Mouse (Mus musculus) neural tube, embryonic 15.5 days (tissue): ENCODE results near the gene Acvr2b. TPM values are rescaled to one million over a fixed set of nuclear protein-coding genes. Genes with fewer than 3 reads are reported as not detected.

ENCODE experiments used
- ATAC-seq: fragments of 200-750 bp; cut with Nextera tagmentation; 2 replicates; pipeline ENCODE4 v1.8.0; 2017; ENCODE audit warnings: mild to moderate bottlenecking, moderate TSS enrichment, moderate library complexity; ENCODE audit not compliant: low FRiP score
- H3K27ac ChIP-seq: fragments of 300-500 bp; sonication (generic); replicated peaks from 2 replicates; pipeline ENCODE4 v1.5.1; 2015; ENCODE audit warnings: mild to moderate bottlenecking, inconsistent platforms
- H3K27me3 ChIP-seq: fragments of 300-500 bp; sonication (generic); replicated peaks from 2 replicates; pipeline ENCODE4 v1.6.1; 2015; ENCODE audit warnings: inconsistent platforms
- H3K36me3 ChIP-seq: fragments of 300-500 bp; sonication (generic); 2 replicates; pipeline ENCODE4 v1.6.1; 2015; ENCODE audit warnings: inconsistent platforms
- H3K4me1 ChIP-seq: fragments of 300-500 bp; sonication (generic); 2 replicates; pipeline ENCODE4 v1.6.1; 2015; ENCODE audit warnings: inconsistent platforms
- H3K4me2 ChIP-seq: fragments of 300-500 bp; sonication (generic); 2 replicates; pipeline ENCODE4 v1.6.1; 2015; ENCODE audit warnings: inconsistent platforms, mild to moderate bottlenecking, moderate library complexity
- H3K4me3 ChIP-seq: fragments of 300-500 bp; sonication (generic); replicated peaks from 2 replicates; pipeline ENCODE4 v1.5.1; 2015; ENCODE audit warnings: mild to moderate bottlenecking, inconsistent platforms
- H3K9ac ChIP-seq: fragments of 300-500 bp; sonication (generic); replicated peaks from 2 replicates; pipeline ENCODE4 v1.6.1; 2015; ENCODE audit warnings: mild to moderate bottlenecking, inconsistent platforms
- H3K9me3 ChIP-seq: fragments of 300-500 bp; sonication (generic); replicated peaks from 2 replicates; pipeline ENCODE4 v1.6.1; 2016; ENCODE audit warnings: inconsistent platforms
- WGBS: fragments of 180-500 bp; shearing (Covaris S2); methylation state at CpG from one replicate; pipeline ENCODE4 v1.1.7; 2015; ENCODE audit warnings: mixed read lengths; 5-methylcytosine and 5-hydroxymethylcytosine counted together
- polyA plus RNA-seq: library from polyadenylated mRNA; unstranded; fragments of >200 nt; fragmentation: Nextera tagmentation; extraction: Ambion mirVana; gene quantifications from 2 replicates; pipeline ENCODE4 v1.2.1, GENCODE M21; 2015

The Acvr2b gene
- polyA plus RNA-seq, 1 experiment from 2014 or later, result 43.2 TPM

DNA sequence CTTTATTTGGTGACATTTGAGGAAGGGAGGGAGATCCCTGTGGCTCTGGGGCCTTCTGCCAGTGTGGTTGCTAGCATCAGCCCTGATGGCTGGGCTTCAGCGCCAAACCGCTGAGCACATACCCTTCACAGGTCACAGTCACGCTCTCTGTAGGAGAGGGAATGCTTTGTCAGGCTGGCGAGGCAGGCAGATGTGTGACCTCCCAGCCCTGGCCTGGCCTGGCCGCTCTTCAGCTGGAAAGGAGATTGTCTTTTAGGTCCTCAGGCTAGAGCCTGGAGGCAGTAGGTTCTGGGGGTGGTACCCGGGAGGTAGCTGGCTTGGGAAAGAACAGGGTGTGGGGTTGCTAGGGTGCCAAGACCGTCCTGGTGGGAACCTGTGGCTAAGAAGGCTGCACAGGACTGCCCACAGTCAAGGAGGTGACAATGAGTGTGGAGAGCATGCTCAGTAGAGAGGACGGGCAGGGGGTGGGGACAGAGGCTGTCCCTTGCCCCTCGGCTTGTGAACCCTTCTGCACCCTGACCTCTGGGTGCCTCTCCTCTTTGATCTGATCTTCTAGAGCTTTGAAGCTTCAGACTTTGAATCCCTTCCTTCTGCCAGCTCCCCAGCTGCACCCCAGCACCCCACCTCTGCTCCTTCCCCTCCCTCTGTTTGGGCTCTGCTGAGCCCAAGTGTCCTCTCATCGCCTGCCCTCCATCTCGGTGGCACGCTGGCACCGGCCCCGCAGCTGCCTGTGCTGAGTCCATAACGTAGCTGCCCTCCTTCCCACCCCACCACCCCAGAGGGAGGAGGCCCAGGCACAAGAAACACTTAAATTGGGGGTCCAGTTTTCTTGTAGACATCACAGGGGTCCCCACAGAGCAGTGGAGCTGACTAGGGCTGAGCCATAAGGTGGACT, 73.0 kb downstream of the Acvr2b start:
- 66% methylated on average over 15 of the region's 15 CpGs for WGBS
- no peak overlapping the region for H3K9ac ChIP-seq
- H3K9me3 ChIP-seq, result no peaks in the 10 kb centered on the region
- no peaks in the 10 kb centered on the region for H3K27me3 ChIP-seq
- H3K27ac ChIP-seq, result no peak overlapping the region
- no peaks in the 10 kb centered on the region for H3K36me3 ChIP-seq
- ATAC-seq, result no peak
- H3K4me3 ChIP-seq, result no peak overlapping the region
- peaks cover 19% of the 10 kb centered on the region for H3K4me1 ChIP-seq
- H3K4me2 ChIP-seq, result no peak overlapping the region

DNA sequence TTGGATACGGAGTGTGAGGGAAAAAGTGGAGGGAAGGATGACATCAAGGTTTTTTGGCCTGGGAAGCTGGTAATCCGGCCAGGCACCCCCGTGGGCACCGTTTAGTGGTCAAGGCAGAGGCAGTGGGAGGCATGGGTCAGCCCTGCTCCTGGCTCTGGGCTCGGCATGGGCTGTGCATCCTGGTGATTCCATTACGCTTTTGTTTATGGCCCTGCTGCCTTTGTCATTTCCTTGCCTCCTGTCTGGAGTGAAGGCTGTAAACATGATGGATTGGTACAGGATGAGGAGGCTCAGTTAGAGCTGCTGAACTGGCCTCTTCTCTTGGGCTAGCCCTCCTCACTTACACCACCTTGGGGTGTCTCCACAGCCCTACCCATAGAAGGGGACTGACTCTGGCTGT, 75.8 kb downstream of the Acvr2b start:
- Histone ChIP-seq H3K4me1 (peaks cover 19% of the 10 kb centered on the region), H3K9me3 (no peaks in the 10 kb centered on the region), H3K4me2 (no peak overlapping the region), H3K27ac (no peak overlapping the region), H3K9ac (no peak overlapping the region), H3K4me3 (no peak overlapping the region), H3K36me3 (no peaks in the 10 kb centered on the region), H3K27me3 (no peaks in the 10 kb centered on the region)
- peak; percentile 35; the same call in 1 of the 2 replicates for ATAC-seq
- WGBS, result 3% methylated on average over 6 of the region's 6 CpGs

DNA sequence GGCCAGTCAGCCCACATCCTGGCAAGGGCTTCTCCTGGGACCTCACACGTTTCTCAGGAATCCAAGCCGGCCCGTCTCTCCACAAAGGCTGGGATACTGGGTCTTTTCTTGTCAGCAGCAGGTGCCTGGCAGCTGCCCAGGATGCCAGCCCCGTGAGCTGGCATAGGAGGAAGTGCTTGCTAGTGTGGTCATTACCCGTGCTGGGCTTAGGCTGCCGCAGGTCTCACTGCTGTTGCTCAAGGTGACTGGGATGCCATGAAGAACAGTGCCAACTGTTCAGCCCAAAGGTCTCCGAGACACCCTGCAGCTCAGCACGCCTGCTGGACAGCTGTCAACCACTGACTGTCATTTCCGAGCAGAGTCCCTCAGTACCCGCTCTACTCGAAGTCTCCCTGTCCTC, 76.4 kb downstream of the Acvr2b start:
- no peak overlapping the region for H3K9ac ChIP-seq
- H3K4me1 ChIP-seq, result peaks cover 19% of the 10 kb centered on the region
- no peak overlapping the region for H3K27ac ChIP-seq
- 51% methylated on average over 11 of the region's 11 CpGs for WGBS
- no peaks in the 10 kb centered on the region for H3K27me3 ChIP-seq
- H3K36me3 ChIP-seq, result no peaks in the 10 kb centered on the region
- peak; percentile 17; the same call in 1 of the 2 replicates for ATAC-seq
- no peak overlapping the region for H3K4me3 ChIP-seq
- H3K9me3 ChIP-seq, result no peaks in the 10 kb centered on the region
- H3K4me2 ChIP-seq, result no peak overlapping the region

DNA sequence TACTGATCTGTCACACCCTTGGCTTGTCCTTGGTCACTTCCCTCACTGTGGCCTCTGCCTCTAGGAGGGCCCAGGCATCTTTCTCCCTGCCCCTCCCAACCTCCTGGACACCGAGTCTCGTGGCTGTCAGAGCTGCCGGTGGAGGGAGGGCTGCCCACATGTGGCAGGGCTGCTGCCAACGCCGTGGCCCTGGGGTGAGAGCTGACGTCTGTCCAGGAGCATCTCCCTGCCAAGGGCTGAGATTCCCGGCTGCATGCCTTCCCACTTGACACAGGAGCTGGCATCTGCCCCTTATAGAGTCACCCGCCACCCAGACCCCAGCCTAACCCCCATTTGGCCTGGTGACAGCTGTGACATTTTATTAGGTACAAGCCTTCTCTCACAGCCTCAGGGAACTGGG, 77.4 kb downstream of the Acvr2b start:
- H3K4me3 ChIP-seq, result no peak overlapping the region
- 27% methylated on average over 8 of the region's 8 CpGs for WGBS
- H3K9me3 ChIP-seq, result no peaks in the 10 kb centered on the region
- no peak overlapping the region for H3K4me2 ChIP-seq
- H3K9ac ChIP-seq, result no peak overlapping the region
- no peaks in the 10 kb centered on the region for H3K36me3 ChIP-seq
- peaks cover 29% of the 10 kb centered on the region for H3K4me1 ChIP-seq
- no peak overlapping the region for H3K27ac ChIP-seq
- no peaks in the 10 kb centered on the region for H3K27me3 ChIP-seq
- no peak for ATAC-seq

DNA sequence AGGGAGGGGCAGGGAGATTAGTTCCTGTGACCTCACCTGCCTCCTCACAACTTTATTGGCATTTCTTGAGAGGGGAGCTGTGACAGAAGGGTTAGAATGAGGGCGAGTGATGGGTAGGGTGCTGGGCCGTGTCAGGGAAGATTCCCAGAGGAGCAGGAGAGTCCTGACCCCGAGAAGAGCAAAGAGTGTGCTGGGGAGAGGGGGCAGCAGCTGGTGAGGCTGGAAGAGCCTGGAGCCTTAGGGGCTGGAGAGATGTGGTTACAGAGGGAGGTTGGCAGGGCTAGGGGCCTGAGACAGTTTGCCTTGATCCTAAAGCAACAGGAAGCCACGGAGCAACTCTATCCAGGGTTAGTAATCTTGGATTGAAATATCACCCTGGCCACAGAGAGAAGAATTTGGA, 79.7 kb downstream of the Acvr2b start:
- no peak overlapping the region for H3K9ac ChIP-seq
- no peak for ATAC-seq
- no peak overlapping the region for H3K4me2 ChIP-seq
- H3K9me3 ChIP-seq, result no peaks in the 10 kb centered on the region
- peaks cover 29% of the 10 kb centered on the region for H3K4me1 ChIP-seq
- no peaks in the 10 kb centered on the region for H3K36me3 ChIP-seq
- no peak overlapping the region for H3K27ac ChIP-seq
- no peaks in the 10 kb centered on the region for H3K27me3 ChIP-seq
- H3K4me3 ChIP-seq, result no peak overlapping the region
- 81% methylated on average over 4 of the region's 4 CpGs for WGBS

DNA sequence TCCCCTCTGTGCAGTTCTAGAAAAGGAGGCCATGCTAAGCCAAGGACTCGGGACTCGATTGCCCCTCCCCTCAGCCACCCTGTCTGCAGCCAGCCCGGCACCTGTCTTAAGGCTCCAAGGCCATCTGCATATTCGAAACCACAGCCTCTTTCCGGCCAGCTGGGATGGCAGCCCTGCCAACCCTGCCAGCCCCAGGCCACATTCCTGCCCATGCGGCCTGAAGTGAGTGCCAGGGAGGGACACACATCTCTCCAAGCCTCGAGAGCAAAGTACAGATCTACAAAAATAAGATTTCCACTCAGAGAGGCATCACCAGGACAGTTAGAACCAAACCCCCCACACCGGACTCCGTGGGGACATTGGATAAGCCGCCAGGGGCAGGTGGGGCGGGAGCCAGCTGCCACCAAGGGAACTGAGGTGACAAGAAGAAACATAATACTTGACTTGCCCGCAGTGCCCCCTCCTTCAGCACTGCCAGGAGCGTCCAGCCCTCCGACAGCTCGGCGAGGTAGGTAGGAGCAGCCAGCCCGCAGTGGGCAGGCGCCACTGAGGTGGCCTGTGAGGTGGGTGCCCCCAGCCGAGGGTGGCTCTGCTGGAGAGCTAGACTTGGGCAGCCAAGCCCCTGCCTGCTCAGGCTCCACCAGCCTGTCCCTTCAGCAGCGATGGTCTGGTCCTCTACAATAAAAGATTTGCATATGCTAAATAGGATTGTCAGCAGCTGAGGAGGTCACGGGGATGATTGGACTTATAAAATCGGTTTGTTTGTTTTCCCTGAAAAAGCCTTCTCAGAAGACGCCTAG, 81.8 kb downstream of the Acvr2b start:
- H3K9ac ChIP-seq, result no peak overlapping the region
- H3K4me2 ChIP-seq, result no peak overlapping the region
- no peak for ATAC-seq
- H3K9me3 ChIP-seq, result no peaks in the 10 kb centered on the region
- 33% methylated on average over 23 of the region's 23 CpGs for WGBS
- H3K27me3 ChIP-seq, result no peaks in the 10 kb centered on the region
- H3K4me3 ChIP-seq, result no peak overlapping the region
- H3K27ac ChIP-seq, result no peak overlapping the region
- H3K36me3 ChIP-seq, result no peaks in the 10 kb centered on the region
- H3K4me1 ChIP-seq, result peaks cover 15% of the 10 kb centered on the region

DNA sequence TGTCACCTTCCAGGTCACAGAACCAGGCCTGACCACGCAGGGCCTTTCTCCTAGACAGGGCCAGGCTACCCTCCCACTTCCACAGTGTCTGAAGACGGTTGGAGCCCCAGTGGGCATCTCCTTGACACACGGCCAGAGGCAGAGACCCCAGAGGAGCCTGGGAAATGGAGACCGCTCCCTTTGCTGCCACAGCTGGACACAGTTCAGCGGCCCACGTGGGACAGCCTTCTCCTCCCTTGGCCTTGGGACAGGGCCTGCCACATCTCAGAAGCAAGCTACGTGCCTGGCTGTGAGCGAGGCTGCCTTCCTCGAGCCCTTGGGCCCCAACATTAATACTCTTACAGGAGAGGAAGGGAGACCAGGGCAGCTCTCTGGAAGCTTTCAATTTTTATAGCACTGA, 82.5 kb downstream of the Acvr2b start:
- no peak overlapping the region for H3K9ac ChIP-seq

More for the DNA sequence above, 82.5 kb downstream of the Acvr2b start:
- no peaks in the 10 kb centered on the region for H3K27me3 ChIP-seq
- H3K4me1 ChIP-seq, result peaks cover 10% of the 10 kb centered on the region
- H3K9me3 ChIP-seq, result no peaks in the 10 kb centered on the region
- H3K36me3 ChIP-seq, result no peaks in the 10 kb centered on the region
- 58% methylated on average over 9 of the region's 9 CpGs for WGBS
- H3K27ac ChIP-seq, result no peak overlapping the region
- H3K4me3 ChIP-seq, result no peak overlapping the region
- H3K4me2 ChIP-seq, result no peak overlapping the region
- no peak for ATAC-seq

Other genes with a start within 250 kb of the Acvr2b start
- 5.6 and 6.4 TPM in 2 replicates for gene Acaa1b, start 245.0 kb upstream of the Acvr2b start, polyA plus RNA-seq
- not detected in 2 replicates for gene Gm47289, start 243.0 kb upstream of the Acvr2b start, polyA plus RNA-seq
- gene Slc22a13, start 193.0 kb upstream of the Acvr2b start, polyA plus RNA-seq, result 0.08 TPM in 1 of 2 replicates, not detected in the other
- 12.2 and 13.0 TPM in 2 replicates for gene Oxsr1, start 79.7 kb upstream of the Acvr2b start, polyA plus RNA-seq
- gene Acaa1a, start 62.4 kb upstream of the Acvr2b start, polyA plus RNA-seq, result 123 and 128 TPM in 2 replicates
- 6.2 and 13.1 TPM in 2 replicates for gene Myd88, start 60.7 kb upstream of the Acvr2b start, polyA plus RNA-seq
- 2.8 and 3.0 TPM in 2 replicates for gene Xylb, start 44.7 kb upstream of the Acvr2b start, polyA plus RNA-seq
- not detected in 2 replicates for gene Slc22a14, start 36.6 kb upstream of the Acvr2b start, polyA plus RNA-seq
- 44.9 and 50.1 TPM in 2 replicates for gene Exog, start 42.8 kb downstream of the Acvr2b start, polyA plus RNA-seq
- 0.31 and 0.46 TPM in 2 replicates for gene Scn5a, start 176.9 kb downstream of the Acvr2b start, polyA plus RNA-seq